Mouse (Mus musculus) neural tube, embryonic 13.5 days (tissue): Measurements from ENCODE around the gene Adar. TPM values are rescaled to one million over a fixed set of nuclear protein-coding genes. Genes with fewer than 3 reads are reported as not detected.

Experiments
- ATAC-seq: fragments of 200-750 bp; cut with Nextera tagmentation; 2 replicates; pipeline ENCODE4 v1.8.0; 2017; ENCODE audit warnings: low read depth, mild to moderate bottlenecking, moderate TSS enrichment, moderate library complexity
- H3K27ac ChIP-seq: fragments of 300-500 bp; sonication (generic); replicated peaks from 2 replicates; pipeline ENCODE4 v1.5.1; 2015; ENCODE audit warnings: moderate library complexity, mild to moderate bottlenecking, inconsistent platforms
- H3K27me3 ChIP-seq: fragments of 300-500 bp; sonication (generic); 2 replicates; pipeline ENCODE4 v1.6.1; 2015; ENCODE audit warnings: mild to moderate bottlenecking, inconsistent platforms
- H3K36me3 ChIP-seq: fragments of 300-500 bp; sonication (generic); 2 replicates; pipeline ENCODE4 v1.6.1; 2015; ENCODE audit warnings: mild to moderate bottlenecking, inconsistent platforms
- H3K4me1 ChIP-seq: fragments of 300-500 bp; sonication (generic); replicated peaks from 2 replicates; pipeline ENCODE4 v1.6.1; 2015; ENCODE audit warnings: inconsistent platforms
- H3K4me2 ChIP-seq: fragments of 300-500 bp; sonication (generic); 2 replicates; pipeline ENCODE4 v1.6.1; 2015; ENCODE audit warnings: inconsistent platforms, mild to moderate bottlenecking, moderate library complexity
- H3K4me3 ChIP-seq: fragments of 300-500 bp; sonication (generic); 2 replicates; pipeline ENCODE4 v1.5.1; 2015; ENCODE audit warnings: mild to moderate bottlenecking, inconsistent platforms
- H3K9ac ChIP-seq: fragments of 300-500 bp; sonication (generic); 2 replicates; pipeline ENCODE4 v1.6.1; 2015; ENCODE audit warnings: moderate library complexity, mild to moderate bottlenecking, inconsistent platforms
- H3K9me3 ChIP-seq: fragments of 300-500 bp; sonication (generic); 2 replicates; pipeline ENCODE4 v1.6.1; 2016; ENCODE audit warnings: inconsistent platforms
- WGBS: fragments of 180-500 bp; shearing (Covaris S2); methylation state at CpG from one replicate; pipeline ENCODE4 v1.1.7; 2015; 5-methylcytosine and 5-hydroxymethylcytosine counted together
- polyA plus RNA-seq: library from polyadenylated mRNA; unstranded; fragments of >200 nt; fragmentation: Nextera tagmentation; extraction: Ambion mirVana; gene quantifications from 2 replicates; pipeline ENCODE4 v1.2.1, GENCODE M21; 2015

Adar gene
- polyA plus RNA-seq, 1 experiment from 2014 or later, result 18.4 TPM

DNA sequence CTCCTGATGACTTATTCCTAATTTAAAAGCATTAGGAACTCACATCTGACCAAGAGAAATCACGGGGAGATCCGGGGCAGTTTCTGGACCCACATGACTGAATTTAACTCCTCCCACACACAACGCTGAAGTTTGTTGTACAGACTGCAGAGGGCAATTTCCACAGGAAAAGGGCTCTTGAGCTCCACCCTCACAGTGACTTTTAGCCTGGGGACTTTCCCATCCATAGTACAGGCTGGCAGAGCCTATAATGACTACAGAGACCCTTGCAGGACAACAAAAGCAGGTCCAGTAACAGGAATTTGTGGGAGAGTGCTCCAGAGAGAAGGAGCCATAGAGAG, 86.7 kb downstream of the Adar start:
- H3K9ac ChIP-seq, result no peak overlapping the region
- no peaks in the 10 kb centered on the region for H3K36me3 ChIP-seq
- no peak for ATAC-seq
- WGBS, result 40% methylated on average over 3 of the region's 3 CpGs
- H3K9me3 ChIP-seq, result no peaks in the 10 kb centered on the region
- H3K4me2 ChIP-seq, result no peak overlapping the region
- H3K4me1 ChIP-seq, result peaks cover 5% of the 10 kb centered on the region
- no peaks in the 10 kb centered on the region for H3K27me3 ChIP-seq
- H3K4me3 ChIP-seq, result no peak overlapping the region
- H3K27ac ChIP-seq, result no peak overlapping the region

DNA sequence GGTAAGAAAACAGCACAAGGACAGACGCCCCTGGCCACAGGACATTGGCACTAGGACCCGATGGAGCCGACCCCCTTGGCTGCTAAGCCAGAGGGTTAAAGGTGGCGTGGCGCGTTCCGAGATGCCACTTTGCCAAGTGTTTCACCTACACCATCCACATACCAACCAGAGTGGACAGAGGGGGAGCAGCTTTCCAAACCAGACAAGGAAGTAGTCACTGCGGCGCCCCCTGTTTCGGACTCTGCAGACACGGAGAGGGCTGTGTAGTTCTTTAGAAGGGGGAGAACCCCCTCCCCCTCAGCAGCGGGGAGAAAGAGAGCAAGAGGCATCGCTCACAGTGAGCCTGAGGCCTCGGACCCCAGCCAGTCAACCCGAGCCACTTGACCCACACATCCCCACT, 88.1 kb downstream of the Adar start:
- ATAC-seq, result no peak
- no peaks in the 10 kb centered on the region for H3K36me3 ChIP-seq
- H3K4me2 ChIP-seq, result no peak overlapping the region
- H3K4me1 ChIP-seq, result peaks cover 5% of the 10 kb centered on the region
- no peaks in the 10 kb centered on the region for H3K9me3 ChIP-seq
- WGBS, result 78% methylated on average over 15 of the region's 15 CpGs
- H3K27ac ChIP-seq, result no peak overlapping the region
- no peak overlapping the region for H3K4me3 ChIP-seq
- no peaks in the 10 kb centered on the region for H3K27me3 ChIP-seq
- no peak overlapping the region for H3K9ac ChIP-seq

Other genes starting within 250 kb of the Adar start
- 4.8 and 5.5 TPM in 2 replicates for gene Kcnn3, start 194.9 kb upstream of the Adar start, polyA plus RNA-seq
- 27.0 and 27.4 TPM in 2 replicates for gene Chrnb2, start 49.6 kb downstream of the Adar start, polyA plus RNA-seq
- gene Ube2q1, start 58.6 kb downstream of the Adar start, polyA plus RNA-seq, result 14.3 and 15.2 TPM in 2 replicates
- gene She, start 116.3 kb downstream of the Adar start, polyA plus RNA-seq, result 1.9 and 2.5 TPM in 2 replicates
- gene Il6ra, start 198.2 kb downstream of the Adar start, polyA plus RNA-seq, result 0.68 and 0.96 TPM in 2 replicates
- 11.3 and 12.0 TPM in 2 replicates for gene Atp8b2, start 248.5 kb downstream of the Adar start, polyA plus RNA-seq